Mouse (Mus musculus): ENCODE results near the gene Bloc1s5. TPM values are rescaled to one million over a fixed set of nuclear protein-coding genes. Genes with fewer than 3 reads are reported as not detected.
A peak's percentile ranks its signal among the peaks of the same experiment; 100 is the strongest.
"Not testable (repeated sequence)": the region's sequence is repeated elsewhere in the genome, so short reads cannot be mapped to it uniquely, and the experiment has no call there.

Bloc1s5 gene
- 0.38 and 1.3 TPM in 2 replicates for total RNA-seq (2015; ENCODE audit: low replicate concordance)
- 3.2 and 11.2 TPM in 2 replicates for total RNA-seq (2017; ENCODE audit: low replicate concordance)

GRCm38 (mm10) chr13:38634800-38635269, at the start of gene Bloc1s5:
Bloc1s5 (minus strand) TSS chr13:38635109.
- ATAC-seq (replicated peaks; ENCODE audit: low FRiP score, poor library complexity, severe bottlenecking) = peak; percentile 86

- ATAC-seq (replicated peaks; ENCODE audit: low FRiP score, poor library complexity, severe bottlenecking) = no peak
Measured at GRCm38 (mm10) chr13:38672336-38672735, 37.4 kb upstream of the Bloc1s5 start.

DNA sequence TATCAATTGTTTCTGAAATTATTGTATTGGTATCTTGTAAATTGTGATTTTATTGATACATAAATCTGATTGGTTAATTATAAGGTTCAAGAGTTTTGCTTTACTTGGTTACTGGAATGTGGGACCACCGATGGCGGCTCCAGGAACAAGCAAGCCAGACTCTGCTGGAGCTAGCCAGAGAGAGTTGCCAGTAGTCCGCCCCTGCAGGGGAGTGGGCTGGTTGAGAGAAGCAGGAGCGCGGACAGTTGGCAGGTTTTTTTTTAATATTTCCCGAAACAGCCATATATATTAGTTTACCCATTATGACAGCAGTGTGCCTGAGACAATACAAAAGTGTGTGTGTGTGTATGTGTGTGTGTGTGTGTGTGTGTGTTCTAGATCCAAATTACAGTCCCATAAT, 36.5 kb upstream of the Bloc1s5 start:
- not testable (repeated sequence) for ATAC-seq (replicated peaks; ENCODE audit: low FRiP score, poor library complexity, severe bottlenecking)

DNA sequence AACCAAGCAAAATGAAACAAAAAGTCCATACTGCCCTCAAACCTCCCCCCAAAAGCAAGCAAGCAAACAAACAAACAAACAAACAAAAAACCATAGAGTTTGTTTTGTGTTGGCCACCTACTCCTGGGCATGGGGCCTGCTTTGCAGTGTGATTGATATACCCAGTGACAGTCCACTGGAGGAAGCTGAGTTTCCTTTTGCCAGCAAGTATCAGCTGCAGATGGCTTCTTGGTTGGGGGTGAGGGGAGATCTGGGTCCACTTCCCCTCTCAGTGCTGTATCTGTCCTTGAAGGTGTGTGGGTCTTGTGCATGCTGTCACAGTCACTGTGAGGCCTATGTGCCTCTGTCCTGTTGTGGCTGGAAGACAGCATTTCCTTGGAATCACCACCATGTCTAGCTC, 35.1 kb upstream of the Bloc1s5 start:
- no peak for ATAC-seq (replicated peaks; ENCODE audit: low FRiP score, poor library complexity, severe bottlenecking)

DNA sequence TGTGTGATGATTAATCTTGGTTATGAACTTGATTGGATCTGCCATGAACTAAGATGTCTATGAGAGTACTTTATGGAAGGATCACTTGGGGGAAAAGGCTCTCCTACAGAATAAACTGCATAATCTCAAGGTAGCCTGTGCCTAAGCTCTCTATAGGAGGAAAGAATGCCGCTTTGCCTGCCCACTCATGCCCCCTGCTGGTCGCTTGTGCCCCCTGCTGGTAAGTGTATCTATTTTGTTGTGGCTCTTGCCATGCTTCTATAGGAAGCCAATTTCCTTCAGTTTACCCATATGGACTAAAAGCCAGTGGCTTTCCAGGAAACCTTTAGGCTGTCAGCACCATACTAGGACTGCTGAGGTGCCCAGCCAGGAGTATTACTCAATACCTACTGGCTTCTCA, 33.6 kb upstream of the Bloc1s5 start:
- peak; percentile 89 for ATAC-seq (replicated peaks; ENCODE audit: low FRiP score, poor library complexity, severe bottlenecking)

- peak; percentile 72 for ATAC-seq (replicated peaks; ENCODE audit: low FRiP score, poor library complexity, severe bottlenecking)
Measured at GRCm38 (mm10) chr13:38664753-38665152, 29.8 kb upstream of the Bloc1s5 start.

DNA sequence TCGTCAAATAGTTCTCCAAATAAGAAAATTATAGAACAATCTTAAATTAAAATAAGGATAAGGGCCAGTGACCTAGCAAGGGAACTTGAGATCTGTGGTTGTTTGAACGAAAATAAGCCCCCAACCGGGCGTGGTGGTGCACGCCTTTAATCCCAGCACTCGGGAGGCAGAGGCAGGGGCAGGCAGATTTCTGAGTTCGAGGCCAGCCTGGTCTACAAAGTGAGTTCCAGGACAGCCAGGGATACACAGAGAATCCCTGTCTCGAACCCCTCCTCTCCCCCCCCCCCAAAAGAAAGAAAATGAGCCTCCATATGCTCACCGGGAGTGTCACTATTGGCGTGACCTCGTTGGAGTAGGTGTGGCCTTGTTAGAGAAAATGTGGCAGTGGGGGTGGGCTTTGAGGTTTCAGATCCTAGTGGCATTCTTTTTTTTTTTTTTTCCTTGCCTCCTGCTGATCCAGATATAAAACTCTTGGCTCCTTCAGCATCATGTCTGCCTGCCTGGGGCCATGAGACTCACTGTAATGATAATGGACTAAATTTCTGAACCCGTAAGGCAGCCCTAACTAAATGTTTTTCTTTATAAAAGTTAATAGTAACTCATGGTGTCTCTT, 24.7 kb upstream of the Bloc1s5 start:
- no peak for ATAC-seq (replicated peaks; ENCODE audit: low FRiP score, poor library complexity, severe bottlenecking)

DNA sequence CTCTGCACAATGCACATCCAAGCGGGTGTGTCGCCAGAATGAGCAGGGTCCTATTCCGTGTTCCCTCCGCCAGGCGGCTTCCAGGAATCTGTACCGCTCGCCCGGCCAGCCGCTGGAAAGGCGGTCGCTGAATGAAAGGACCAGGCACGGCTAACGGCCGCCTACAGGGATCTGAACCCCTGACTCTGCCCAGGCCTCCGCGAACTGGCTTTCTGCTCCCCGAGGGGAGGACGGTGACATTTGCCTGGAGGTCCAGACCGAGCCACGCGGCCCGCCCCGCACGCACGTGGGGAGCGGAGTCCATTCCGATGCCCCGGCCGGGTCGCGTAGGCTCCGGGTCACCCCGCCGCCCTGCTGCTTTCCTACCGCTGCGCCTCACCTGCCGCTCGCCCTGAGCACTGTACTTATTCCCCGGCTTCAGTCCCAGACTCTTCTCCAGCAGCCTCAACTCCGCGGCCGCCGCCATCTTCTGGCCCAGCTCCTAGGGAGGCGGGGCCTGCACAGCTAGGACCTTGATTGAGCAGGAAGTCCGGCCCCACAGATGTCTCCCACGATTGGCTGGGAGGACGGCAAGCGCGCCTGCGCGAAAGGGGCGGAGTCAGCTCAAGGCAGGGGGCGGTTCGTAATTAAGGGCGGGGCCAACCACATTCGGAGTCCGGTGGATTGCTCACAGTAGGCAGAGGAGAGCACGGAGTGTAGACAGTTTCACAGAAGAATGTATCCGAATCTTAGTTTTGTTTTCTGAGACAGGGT, 23.8 kb upstream of the Bloc1s5 start, which contains the start of gene Eef1e1:
Gene Eef1e1, minus strand, starts transcription at position 531 of the 753 bp plus-strand sequence.
- peak; percentile 99 for ATAC-seq (replicated peaks; ENCODE audit: low FRiP score, poor library complexity, severe bottlenecking)

GRCm38 (mm10) chr13:38657865-38658264, 23.0 kb upstream of the Bloc1s5 start:
- ATAC-seq (replicated peaks; ENCODE audit: low FRiP score, poor library complexity, severe bottlenecking) = no peak

GRCm38 (mm10) chr13:38650292-38650691, 15.4 kb upstream of the Bloc1s5 start:
- ATAC-seq (replicated peaks; ENCODE audit: low FRiP score, poor library complexity, severe bottlenecking) = no peak

- no peak for ATAC-seq (replicated peaks; ENCODE audit: low FRiP score, poor library complexity, severe bottlenecking)
Measured at GRCm38 (mm10) chr13:38649069-38649468, 14.2 kb upstream of the Bloc1s5 start.

GRCm38 (mm10) chr13:38641414-38641813, 6.5 kb upstream of the Bloc1s5 start:
- no peak for ATAC-seq (replicated peaks; ENCODE audit: low FRiP score, poor library complexity, severe bottlenecking)

DNA sequence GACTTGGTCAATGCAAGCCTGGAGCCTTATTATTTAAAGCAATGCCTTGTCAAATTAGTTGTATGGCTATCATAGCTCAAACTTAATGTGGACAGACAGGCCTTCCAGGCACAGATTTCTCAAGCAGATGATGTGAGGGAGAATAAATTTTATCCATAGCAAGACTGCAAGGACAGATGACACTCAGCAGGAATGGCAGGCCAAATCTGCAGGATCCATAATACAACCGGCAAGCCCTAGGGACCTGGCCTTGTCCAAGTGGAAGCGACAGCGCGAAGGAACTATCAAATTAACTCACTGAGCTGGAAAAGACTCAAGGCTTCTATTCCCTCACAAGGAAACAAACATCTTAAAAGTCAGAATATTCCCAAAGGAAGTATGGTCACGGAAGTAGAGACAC, 6.1 kb upstream of the Bloc1s5 start:
- no peak for ATAC-seq (replicated peaks; ENCODE audit: low FRiP score, poor library complexity, severe bottlenecking)

DNA sequence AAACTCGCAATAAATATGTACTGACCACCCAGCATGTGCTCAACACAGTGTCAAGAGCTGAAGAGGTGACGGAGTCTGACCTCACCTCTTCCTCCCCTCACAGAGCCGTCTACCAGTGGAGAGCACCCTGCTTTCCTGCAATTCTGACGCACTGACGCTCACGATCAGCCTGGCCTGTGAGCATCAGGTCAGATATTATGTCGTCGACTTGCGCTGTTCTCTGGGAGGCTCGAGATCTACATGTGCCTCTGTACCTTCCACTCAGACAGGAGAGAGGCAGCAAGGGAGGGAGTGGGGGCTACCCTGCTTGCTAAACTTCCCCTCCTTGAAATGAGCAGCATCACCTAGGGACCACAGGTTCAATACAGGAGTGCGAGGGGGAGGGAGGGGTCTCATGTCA, 3.8 kb upstream of the Bloc1s5 start:
- no peak for ATAC-seq (replicated peaks; ENCODE audit: low FRiP score, poor library complexity, severe bottlenecking)

DNA sequence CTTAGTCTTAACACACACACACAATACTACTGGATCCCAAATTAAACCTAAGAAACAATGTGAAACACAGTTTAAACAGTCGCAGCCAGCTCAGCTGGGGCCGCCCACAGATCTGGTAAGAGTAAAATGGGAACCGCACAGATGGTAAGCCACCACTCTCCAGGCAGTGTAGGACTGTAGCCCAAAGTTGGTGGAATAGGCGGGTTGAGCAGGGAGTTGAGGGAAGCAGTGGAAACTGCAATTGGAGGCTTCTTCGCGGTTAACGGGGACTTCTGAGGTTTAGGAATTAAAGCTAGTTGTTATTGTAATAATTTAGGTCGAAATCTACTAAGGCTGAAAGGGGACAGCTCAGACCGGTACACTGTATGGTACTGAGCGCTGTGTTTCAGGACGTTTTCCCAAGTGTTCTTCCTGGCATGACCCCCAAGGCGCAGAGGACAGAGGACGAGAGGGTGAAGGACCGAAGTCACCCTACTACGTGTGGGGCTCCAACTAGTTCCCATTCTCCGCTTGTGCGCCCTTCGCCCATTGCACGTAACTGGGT, 581 bp downstream of the Bloc1s5 start:
- peak; percentile 41 for ATAC-seq (replicated peaks; ENCODE audit: low FRiP score, poor library complexity, severe bottlenecking)

DNA sequence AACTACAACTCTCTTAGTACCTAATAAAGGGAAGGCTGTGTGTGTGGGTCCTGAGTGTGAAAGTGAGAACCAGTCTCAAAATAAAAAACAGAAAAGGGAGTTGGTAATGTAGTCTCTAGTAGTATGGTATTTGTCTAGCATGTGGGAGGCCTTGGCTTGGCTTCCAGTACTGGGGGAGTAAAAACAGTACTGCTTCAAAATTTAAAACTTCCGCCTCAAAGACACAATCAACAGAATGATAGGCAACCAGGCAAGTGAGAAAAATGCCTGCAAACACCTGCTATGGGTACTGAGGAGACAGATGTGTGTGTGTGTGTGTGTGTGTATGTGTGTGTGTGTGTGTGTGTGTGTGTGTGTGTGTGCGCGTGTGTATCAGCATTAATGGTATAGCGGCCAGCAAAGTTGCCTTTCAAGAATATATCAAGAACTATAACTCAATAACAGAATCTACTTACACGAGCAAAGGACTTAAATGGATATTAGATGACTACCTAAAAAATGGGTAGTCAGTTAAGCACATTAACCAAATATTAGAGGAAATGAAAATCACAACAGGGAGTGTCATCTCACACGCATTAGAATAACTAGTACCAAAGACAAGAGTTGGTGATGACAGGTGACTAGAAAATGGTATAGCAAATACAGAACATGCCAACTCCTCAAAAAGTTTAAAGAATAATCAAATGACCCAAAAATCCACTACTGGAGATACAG, 1.5 kb downstream of the Bloc1s5 start:
- no peak for ATAC-seq (replicated peaks; ENCODE audit: low FRiP score, poor library complexity, severe bottlenecking)

GRCm38 (mm10) chr13:38632556-38632955, 2.4 kb downstream of the Bloc1s5 start:
- peak; percentile 35 for ATAC-seq (replicated peaks; ENCODE audit: low FRiP score, poor library complexity, severe bottlenecking)

- peak; percentile 18; the same call in 1 of the 2 replicates for ATAC-seq (replicated peaks; ENCODE audit: low FRiP score, poor library complexity, severe bottlenecking)
Measured at GRCm38 (mm10) chr13:38626229-38626525, 8.7 kb downstream of the Bloc1s5 start.

GRCm38 (mm10) chr13:38625492-38626228, 9.2 kb downstream of the Bloc1s5 start:
- peak; percentile 56; the same call in 1 of the 2 replicates for ATAC-seq (replicated peaks; ENCODE audit: low FRiP score, poor library complexity, severe bottlenecking)

All from erythroblast, adult 5-6 weeks (primary cell).